Mouse (Mus musculus): ENCODE measurements at regions not wholly inside any gene's neighbourhood (a gene's known extent, or its start where the extent isn't known, plus 50 kb on each side); places are given as distances from the start of the nearest gene placed in this dataset.
A peak's percentile ranks its signal among the peaks of the same experiment; 100 is the strongest.

DNA sequence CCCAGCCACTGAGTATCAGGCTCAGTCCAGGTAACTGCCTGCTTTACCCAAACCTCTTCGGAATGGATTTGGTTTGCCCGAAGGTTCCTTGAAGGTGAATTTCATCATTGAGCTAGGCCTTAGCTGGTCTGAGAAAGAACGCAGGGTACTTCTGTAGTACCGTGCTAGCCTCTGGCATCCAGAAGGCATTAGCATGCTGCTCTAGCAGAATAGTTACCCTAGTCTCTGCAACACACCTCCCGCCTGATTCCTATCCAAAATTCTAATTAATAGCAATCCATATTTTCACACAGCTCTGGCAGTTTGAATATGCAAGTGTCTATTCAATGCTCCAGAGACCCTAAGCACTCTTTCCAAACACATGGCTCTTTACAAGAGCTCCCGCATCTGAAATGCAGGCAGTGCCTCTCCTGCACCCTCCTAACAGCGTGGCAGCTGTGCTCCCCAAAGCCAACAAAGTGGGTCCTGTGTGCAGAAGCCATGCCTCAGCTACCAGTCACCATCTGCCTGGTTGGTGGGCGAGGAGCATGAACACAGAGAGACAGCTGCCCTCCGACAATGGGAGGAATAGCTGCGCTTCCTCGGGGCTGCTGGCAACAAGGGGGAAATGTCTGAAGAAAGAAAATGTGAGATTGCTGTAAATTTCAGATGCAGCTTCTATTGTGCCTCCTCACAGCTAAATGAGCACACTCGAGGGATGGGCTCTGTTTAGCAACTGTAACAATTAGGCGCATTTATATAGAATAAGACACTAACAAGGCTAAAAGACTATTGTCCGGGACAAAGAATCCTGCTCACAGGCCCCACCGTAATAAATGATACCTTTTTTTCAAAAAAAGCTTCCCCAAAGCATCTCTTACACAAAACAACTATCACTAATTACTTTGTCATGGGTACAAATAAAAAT, 198.6 kb downstream of the Sp3 start:
- no peak overlapping the region for H3K4me3 ChIP-seq (ENCODE audit: insufficient read depth, low read depth, low read length)
- peaks cover 4% of the 10 kb centered on the region; the same call in 1 of the 2 replicates for H3K4me1 ChIP-seq (ENCODE audit: control insufficient read depth, insufficient read depth, low read length)
- DNase-seq: no peak
- H3K36me3 ChIP-seq (ENCODE audit: control insufficient read depth, insufficient read depth, low read length): no peaks in the 10 kb centered on the region
- no peaks in the 10 kb centered on the region for H3K27me3 ChIP-seq (replicated peaks; ENCODE audit: control insufficient read depth, insufficient read depth, low read length)
- H3K27ac ChIP-seq (ENCODE audit: insufficient read depth, low read depth, low read length): no peak overlapping the region
- TF ChIP-seq CTCF (conservative IDR thresholded peaks at IDR 0.05; ENCODE audit: insufficient read depth, insufficient read length, low read depth, low read length) (no peak), POLR2A (IDR thresholded peaks at IDR 0.05; ENCODE audit: low read depth, low read length) (no peak)
- 88% methylated on average over 15 of the region's 15 CpGs for WGBS

DNA sequence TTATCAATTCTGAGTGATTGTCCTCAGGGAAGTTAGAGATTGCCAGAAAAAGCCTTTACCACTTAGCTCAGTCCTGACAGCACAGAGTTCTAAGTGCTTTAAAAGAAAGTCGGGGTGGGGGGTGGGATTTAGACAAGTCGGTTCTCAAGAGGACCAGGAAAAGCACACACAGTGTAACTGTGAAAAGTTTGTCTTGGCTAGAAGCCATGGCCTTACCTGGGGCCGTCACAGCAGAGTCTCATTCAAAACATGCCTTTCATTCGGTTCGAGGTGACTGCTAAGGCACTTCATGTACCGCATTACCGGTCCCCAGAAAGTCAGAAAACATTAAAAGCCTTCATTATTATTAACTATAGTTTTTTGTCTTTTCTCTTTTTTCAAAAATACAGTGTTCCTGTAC, 197.9 kb downstream of the Sp3 start:
- peaks cover 4% of the 10 kb centered on the region; the same call in 1 of the 2 replicates for H3K4me1 ChIP-seq (ENCODE audit: control insufficient read depth, insufficient read depth, low read length)
- H3K4me3 ChIP-seq (ENCODE audit: insufficient read depth, low read depth, low read length): no peak overlapping the region
- no peaks in the 10 kb centered on the region for H3K27me3 ChIP-seq (replicated peaks; ENCODE audit: control insufficient read depth, insufficient read depth, low read length)
- H3K36me3 ChIP-seq (ENCODE audit: control insufficient read depth, insufficient read depth, low read length): no peaks in the 10 kb centered on the region
- TF ChIP-seq POLR2A (IDR thresholded peaks at IDR 0.05; ENCODE audit: low read depth, low read length): no peak
- no peak for TF ChIP-seq CTCF (conservative IDR thresholded peaks at IDR 0.05; ENCODE audit: insufficient read depth, insufficient read length, low read depth, low read length)
- no peak overlapping the region for H3K27ac ChIP-seq (ENCODE audit: insufficient read depth, low read depth, low read length)
- peak; percentile 55 for DNase-seq
- 44% methylated on average over 7 of the region's 7 CpGs for WGBS

DNA sequence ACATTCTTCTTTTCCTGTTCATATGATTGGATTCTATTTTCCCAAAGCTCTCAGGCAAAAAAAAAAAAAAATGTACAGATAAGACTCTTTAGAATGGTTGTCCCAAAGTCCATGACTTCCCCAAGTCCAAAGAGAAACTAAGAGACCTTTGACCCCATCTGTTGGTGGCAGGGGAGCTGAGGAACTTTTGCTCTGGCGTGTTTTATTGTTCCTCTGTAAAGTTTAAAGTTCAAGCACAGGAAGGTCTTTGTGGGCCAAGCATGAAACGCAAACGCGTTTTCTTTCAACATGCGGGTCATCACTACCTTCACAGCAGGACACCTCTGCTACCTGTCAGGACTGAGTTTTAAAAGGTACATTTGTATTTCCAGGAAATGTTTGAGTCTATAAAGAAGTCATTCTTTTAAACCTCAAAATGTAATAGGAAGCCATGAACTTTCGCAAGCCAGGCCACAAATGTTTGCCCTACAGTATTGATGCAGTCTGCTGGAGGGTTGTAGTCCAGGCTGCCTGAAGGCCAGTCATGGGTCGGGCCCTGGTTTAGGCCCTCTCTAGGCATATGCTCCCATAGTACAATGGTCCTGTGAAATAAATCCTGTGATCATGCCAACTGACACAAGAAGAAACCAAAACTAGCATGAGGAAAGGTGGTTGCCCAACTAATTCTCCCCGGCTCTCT, 194.7 kb downstream of the Sp3 start:
- no peak for TF ChIP-seq CTCF (conservative IDR thresholded peaks at IDR 0.05; ENCODE audit: insufficient read depth, insufficient read length, low read depth, low read length)
- TF ChIP-seq POLR2A (IDR thresholded peaks at IDR 0.05; ENCODE audit: low read depth, low read length): no peak
- peak; percentile 70 for DNase-seq
- Histone ChIP-seq H3K4me3 (ENCODE audit: insufficient read depth, low read depth, low read length) (no peak overlapping the region), H3K4me1 (ENCODE audit: control insufficient read depth, insufficient read depth, low read length) (peaks cover 4% of the 10 kb centered on the region; the same call in 1 of the 2 replicates), H3K27me3 (replicated peaks; ENCODE audit: control insufficient read depth, insufficient read depth, low read length) (no peaks in the 10 kb centered on the region), H3K27ac (ENCODE audit: insufficient read depth, low read depth, low read length) (no peak overlapping the region), H3K36me3 (ENCODE audit: control insufficient read depth, insufficient read depth, low read length) (no peaks in the 10 kb centered on the region)
- 77% methylated on average over 8 of the region's 8 CpGs for WGBS

DNA sequence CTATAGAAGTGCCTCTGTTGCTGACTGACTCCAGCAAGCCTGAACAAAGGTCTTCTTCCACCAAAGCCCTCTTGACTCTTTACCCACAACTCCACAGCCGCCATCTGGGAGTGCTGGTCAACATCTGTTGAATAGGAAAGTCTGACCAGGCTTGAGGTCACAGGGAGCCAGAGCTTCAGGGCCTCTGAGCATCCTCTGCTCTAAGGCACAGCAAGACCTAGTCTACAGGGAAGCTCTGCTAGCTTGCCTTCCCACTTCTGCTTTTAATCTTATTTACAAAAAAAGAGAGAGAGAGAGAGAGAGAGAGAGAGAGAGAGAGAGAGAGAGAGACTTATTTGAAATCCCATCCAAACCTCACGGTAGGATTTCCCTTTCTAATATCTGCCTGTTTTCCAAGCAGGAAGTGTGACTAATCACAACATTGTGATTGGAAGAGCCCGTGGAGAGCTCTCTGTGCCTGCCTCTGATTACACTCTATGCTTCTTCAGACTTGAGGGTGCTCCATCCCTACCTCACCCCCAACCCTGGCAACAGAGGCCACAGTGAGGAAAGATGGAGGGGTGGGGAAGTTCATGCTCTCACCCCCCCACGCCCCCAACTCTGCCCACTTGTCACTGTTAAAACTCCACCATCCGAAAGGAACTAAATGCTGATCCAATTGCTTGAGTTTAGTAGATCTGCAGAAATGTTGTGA, 194.1 kb downstream of the Sp3 start:
- H3K36me3 ChIP-seq (ENCODE audit: control insufficient read depth, insufficient read depth, low read length): no peaks in the 10 kb centered on the region
- no peak for DNase-seq
- TF ChIP-seq POLR2A (IDR thresholded peaks at IDR 0.05; ENCODE audit: low read depth, low read length) (no peak), CTCF (conservative IDR thresholded peaks at IDR 0.05; ENCODE audit: insufficient read depth, insufficient read length, low read depth, low read length) (no peak)
- peaks cover 4% of the 10 kb centered on the region; the same call in 1 of the 2 replicates for H3K4me1 ChIP-seq (ENCODE audit: control insufficient read depth, insufficient read depth, low read length)
- no peak overlapping the region for H3K27ac ChIP-seq (ENCODE audit: insufficient read depth, low read depth, low read length)
- H3K4me3 ChIP-seq (ENCODE audit: insufficient read depth, low read depth, low read length): no peak overlapping the region
- no peaks in the 10 kb centered on the region for H3K27me3 ChIP-seq (replicated peaks; ENCODE audit: control insufficient read depth, insufficient read depth, low read length)
- 69% methylated on average over 5 of the region's 5 CpGs for WGBS

DNA sequence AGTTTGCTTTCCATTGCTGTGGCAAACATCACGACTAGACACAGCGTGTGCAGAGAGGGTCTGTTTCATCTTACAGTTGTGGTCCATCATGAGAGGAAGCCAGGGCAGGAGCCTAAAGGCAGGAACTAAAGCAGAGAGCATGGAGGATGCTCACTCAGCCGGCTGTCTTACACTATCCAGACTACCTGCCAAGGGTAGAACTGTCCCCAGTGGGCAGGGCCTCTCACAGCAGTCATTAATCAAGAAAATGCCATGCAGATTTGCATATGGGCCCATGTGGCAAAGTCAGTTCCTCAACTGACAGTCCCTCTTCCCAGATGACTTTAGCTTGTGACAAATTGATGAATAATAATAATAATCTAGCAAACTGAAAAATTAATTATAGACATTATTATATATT, 192.6 kb downstream of the Sp3 start:
- no peak for DNase-seq
- no peak for TF ChIP-seq CTCF (conservative IDR thresholded peaks at IDR 0.05; ENCODE audit: insufficient read depth, insufficient read length, low read depth, low read length)
- TF ChIP-seq POLR2A (IDR thresholded peaks at IDR 0.05; ENCODE audit: low read depth, low read length): no peak
- WGBS: 82% methylated on average over 3 of the region's 3 CpGs
- H3K36me3 ChIP-seq (ENCODE audit: control insufficient read depth, insufficient read depth, low read length): no peaks in the 10 kb centered on the region
- no peak overlapping the region for H3K4me3 ChIP-seq (ENCODE audit: insufficient read depth, low read depth, low read length)
- no peaks in the 10 kb centered on the region for H3K27me3 ChIP-seq (replicated peaks; ENCODE audit: control insufficient read depth, insufficient read depth, low read length)
- H3K4me1 ChIP-seq (ENCODE audit: control insufficient read depth, insufficient read depth, low read length): peaks cover 4% of the 10 kb centered on the region; the same call in 1 of the 2 replicates
- H3K27ac ChIP-seq (ENCODE audit: insufficient read depth, low read depth, low read length): no peak overlapping the region

DNA sequence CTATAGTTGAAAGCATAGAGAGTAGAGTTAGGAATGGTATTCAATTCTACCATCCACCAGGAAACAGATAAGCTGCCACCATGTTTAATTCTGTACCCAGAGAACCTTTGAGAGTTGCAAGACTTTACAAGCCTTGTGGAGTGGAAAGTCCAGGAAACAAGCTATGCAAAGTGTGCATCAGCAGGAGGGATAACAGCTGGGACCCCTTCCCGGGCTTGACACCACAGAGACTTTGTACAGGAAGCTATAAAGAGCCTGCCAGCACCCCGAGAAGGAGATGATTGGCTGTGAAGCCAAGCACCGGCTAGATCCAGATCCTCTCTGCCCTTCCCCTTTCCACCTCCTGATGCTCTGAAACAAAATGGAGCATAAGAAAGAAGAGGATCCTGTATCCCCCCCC, 188.8 kb downstream of the Sp3 start:
- Histone ChIP-seq H3K4me1 (ENCODE audit: control insufficient read depth, insufficient read depth, low read length) (no peaks in the 10 kb centered on the region), H3K4me3 (ENCODE audit: insufficient read depth, low read depth, low read length) (no peak overlapping the region), H3K36me3 (ENCODE audit: control insufficient read depth, insufficient read depth, low read length) (no peaks in the 10 kb centered on the region), H3K27ac (ENCODE audit: insufficient read depth, low read depth, low read length) (no peak overlapping the region), H3K27me3 (replicated peaks; ENCODE audit: control insufficient read depth, insufficient read depth, low read length) (peaks cover 1% of the 10 kb centered on the region; the same call in 1 of the 2 replicates)
- DNase-seq: no peak
- TF ChIP-seq CTCF (conservative IDR thresholded peaks at IDR 0.05; ENCODE audit: insufficient read depth, insufficient read length, low read depth, low read length) (no peak), POLR2A (IDR thresholded peaks at IDR 0.05; ENCODE audit: low read depth, low read length) (no peak)
- WGBS: 47% methylated on average over 3 of the region's 3 CpGs
